Mouse (Mus musculus) kidney, adult 2 months (tissue): Measurements from ENCODE around the gene Man2a1. TPM values are rescaled to one million over a fixed set of nuclear protein-coding genes. Genes with fewer than 3 reads are reported as not detected.
A peak's percentile ranks its signal among the peaks of the same experiment; 100 is the strongest.

ENCODE experiments used
- DNase-seq: peaks from one replicate; pipeline ENCODE4 v3.0.0; 2021
- H3K27ac ChIP-seq: fragments of 200-500 bp; 2 replicates; pipeline ENCODE4 v1.5.1; 2012; ENCODE audit warnings: low read depth, low read length, control low read depth, inconsistent platforms; ENCODE audit not compliant: insufficient read depth
- H3K27me3 ChIP-seq: fragments of 200-500 bp; replicated peaks from 2 replicates; pipeline ENCODE4 v1.6.1; 2012; ENCODE audit warnings: mild to moderate bottlenecking, moderate library complexity, low read length, inconsistent platforms; ENCODE audit not compliant: control insufficient read depth, insufficient read depth
- H3K36me3 ChIP-seq: fragments of 200-500 bp; 2 replicates; pipeline ENCODE4 v1.6.1; 2012; ENCODE audit warnings: mild to moderate bottlenecking, moderate library complexity, low read length, inconsistent platforms; ENCODE audit not compliant: control insufficient read depth, insufficient read depth
- H3K4me1 ChIP-seq: fragments of 200-500 bp; 2 replicates; pipeline ENCODE4 v1.6.1; 2011; ENCODE audit warnings: low read length; ENCODE audit not compliant: control insufficient read depth, insufficient read depth
- H3K4me3 ChIP-seq: fragments of 200-500 bp; 2 replicates; pipeline ENCODE4 v1.5.1; 2011; ENCODE audit warnings: mild to moderate bottlenecking, low read depth, low read length, control low read depth; ENCODE audit not compliant: insufficient read depth
- CTCF ChIP-seq: fragments of 200-500 bp; conservative IDR thresholded peaks from 2 replicates; pipeline ENCODE4 v1.5.1; 2011; ENCODE audit warnings: low read depth, mild to moderate bottlenecking, control low read depth, low read length, moderate library complexity, mixed read lengths; ENCODE audit not compliant: insufficient read depth, insufficient read length
- POLR2A ChIP-seq: fragments of 200-500 bp; IDR thresholded peaks from one replicate; pipeline ENCODE4 v1.6.1; 2011; ENCODE audit warnings: low read depth, low read length, control low read depth
- WGBS: fragments of 180-500 bp; shearing (Covaris S2); methylation state at CpG from one replicate; pipeline ENCODE4 v1.1.7; 2018; 5-methylcytosine and 5-hydroxymethylcytosine counted together
- polyA plus RNA-seq: library from polyadenylated mRNA; depleted of rRNA; stranded (reverse); fragments of >200 nt; gene quantifications from 2 replicates; pipeline ENCODE4 v1.2.3, GENCODE M21; 2012

The Man2a1 gene
- polyA plus RNA-seq, 1 experiment = 27.3 TPM

DNA sequence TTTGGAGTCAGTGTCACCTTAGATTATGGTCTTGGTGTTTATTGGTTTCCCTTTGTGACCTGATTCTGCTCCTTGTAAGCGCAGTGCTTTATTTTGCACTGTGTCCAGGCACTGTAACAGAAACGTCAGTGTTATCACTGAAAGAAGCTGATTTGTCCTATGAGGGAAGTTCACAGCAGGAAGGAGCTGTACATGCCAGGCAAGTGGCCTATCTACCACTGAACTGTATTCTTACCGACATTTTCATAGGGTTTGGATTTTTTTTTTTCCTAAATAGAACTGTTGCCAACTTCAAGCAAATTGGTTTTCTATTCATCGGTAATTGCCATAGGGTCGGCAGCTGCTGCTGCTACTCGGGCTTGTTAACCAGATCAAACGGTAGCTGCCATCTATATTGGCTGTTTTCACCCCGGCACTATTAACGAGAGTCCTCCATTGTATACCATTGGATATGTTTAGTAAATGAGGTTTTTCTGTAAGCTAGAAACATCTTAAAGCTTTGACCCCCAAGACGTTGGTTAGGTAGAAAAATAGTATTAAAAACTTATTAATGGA lies 96.8 kb downstream of the Man2a1 start:
- Histone ChIP-seq H3K27me3 (no peaks in the 10 kb centered on the region), H3K36me3 (no peaks in the 10 kb centered on the region), H3K4me1 (no peaks in the 10 kb centered on the region), H3K27ac (no peak overlapping the region), H3K4me3 (no peak overlapping the region)
- DNase-seq = no peak
- no peak for TF ChIP-seq POLR2A
- TF ChIP-seq CTCF = no peak
- WGBS = 96% methylated on average over 10 of the region's 10 CpGs

- Histone ChIP-seq H3K27me3 (no peaks in the 10 kb centered on the region), H3K27ac (no peak overlapping the region), H3K36me3 (no peaks in the 10 kb centered on the region), H3K4me1 (no peaks in the 10 kb centered on the region), H3K4me3 (no peak overlapping the region)
- no peak for DNase-seq
- TF ChIP-seq POLR2A = no peak
- TF ChIP-seq CTCF = no peak
- WGBS = 76% methylated on average over 8 of the region's 8 CpGs
These were observed 98.0 kb downstream of the Man2a1 start for GRCm38 (mm10) chr17:64698516-64698915.

- Histone ChIP-seq H3K36me3 (no peaks in the 10 kb centered on the region), H3K4me1 (no peaks in the 10 kb centered on the region), H3K27me3 (no peaks in the 10 kb centered on the region), H3K27ac (no peak overlapping the region), H3K4me3 (no peak overlapping the region)
- DNase-seq = no peak
- TF ChIP-seq POLR2A = no peak
- no peak for TF ChIP-seq CTCF
- WGBS = 92% methylated on average over 4 of the region's 4 CpGs
These were observed 103.2 kb downstream of the Man2a1 start for GRCm38 (mm10) chr17:64703649-64704230.

DNA sequence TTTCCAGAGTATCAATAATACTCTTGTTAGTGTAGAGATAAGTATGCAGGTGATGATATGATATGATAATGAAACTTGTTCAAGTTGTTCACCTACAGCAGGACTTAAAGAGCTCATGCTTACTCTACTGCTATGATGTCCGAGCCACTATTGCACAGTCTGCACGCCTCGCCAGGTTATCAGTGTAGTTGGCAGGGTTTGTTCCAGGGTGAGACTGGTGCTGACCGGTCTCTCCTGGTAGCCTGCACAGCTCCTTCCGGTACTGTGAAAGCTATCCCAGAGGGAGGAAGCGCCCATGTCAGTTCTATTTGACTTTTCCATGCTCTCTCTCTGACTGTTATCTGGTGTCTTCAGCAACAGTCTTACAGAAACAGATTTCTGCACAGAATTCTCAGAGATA lies 107.0 kb downstream of the Man2a1 start:
- no peak for DNase-seq
- WGBS = 90% methylated on average over 6 of the region's 6 CpGs
- Histone ChIP-seq H3K27me3 (no peaks in the 10 kb centered on the region), H3K36me3 (no peaks in the 10 kb centered on the region; the same call in 1 of the 2 replicates), H3K4me3 (no peak overlapping the region), H3K4me1 (no peaks in the 10 kb centered on the region), H3K27ac (no peak overlapping the region)
- no peak for TF ChIP-seq CTCF
- TF ChIP-seq POLR2A = no peak

DNA sequence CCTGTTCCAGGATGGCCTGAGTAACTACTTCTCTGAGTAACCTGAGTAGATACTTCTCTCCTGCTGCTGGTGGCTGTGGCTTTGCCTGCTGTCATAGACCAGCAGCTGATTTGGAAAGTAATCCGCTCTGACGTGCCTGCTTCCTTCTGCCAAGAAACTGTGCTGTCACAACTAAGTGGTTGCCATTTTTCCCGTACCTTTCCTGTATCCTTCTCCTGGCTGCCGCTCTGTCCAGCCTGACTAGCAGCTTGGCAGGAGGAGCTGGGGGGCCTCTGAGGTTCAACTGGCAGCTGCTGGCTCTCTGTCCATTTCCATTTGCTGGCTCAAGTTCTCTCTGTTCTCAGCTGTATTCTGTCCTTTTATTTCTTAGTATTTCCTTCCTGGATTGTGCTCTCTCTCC lies 115.8 kb downstream of the Man2a1 start:
- 71% methylated on average over 4 of the region's 4 CpGs for WGBS
- H3K4me3 ChIP-seq = no peak overlapping the region

GRCm38 (mm10) chr17:64719760-64720159 lies 119.2 kb downstream of the Man2a1 start:
- TF ChIP-seq POLR2A = no peak
- no peak for TF ChIP-seq CTCF
- no peak for DNase-seq
- H3K4me3 ChIP-seq = no peak overlapping the region
- peaks cover 2% of the 10 kb centered on the region for H3K36me3 ChIP-seq
- no peaks in the 10 kb centered on the region for H3K27me3 ChIP-seq
- H3K27ac ChIP-seq = no peak overlapping the region
- WGBS = 66% methylated on average over 5 of the region's 5 CpGs
- H3K4me1 ChIP-seq = no peaks in the 10 kb centered on the region

More for the DNA sequence above, 115.8 kb downstream of the Man2a1 start:
- peak overlapping the region; percentile 13 for H3K27ac ChIP-seq
- DNase-seq = peak; percentile 51
- H3K36me3 ChIP-seq = peaks cover 6% of the 10 kb centered on the region
- no peaks in the 10 kb centered on the region for H3K27me3 ChIP-seq
- no peaks in the 10 kb centered on the region for H3K4me1 ChIP-seq
- TF ChIP-seq POLR2A (no peak), CTCF (no peak)

- Histone ChIP-seq H3K27me3 (no peaks in the 10 kb centered on the region), H3K27ac (no peak overlapping the region), H3K4me3 (no peak overlapping the region), H3K4me1 (no peaks in the 10 kb centered on the region), H3K36me3 (no peaks in the 10 kb centered on the region; the same call in none of the 2 replicates)
- WGBS = 74% methylated on average over 5 of the region's 5 CpGs
- DNase-seq = peak; percentile 43
- TF ChIP-seq POLR2A (no peak), CTCF (no peak)
These were observed 120.6 kb downstream of the Man2a1 start for GRCm38 (mm10) chr17:64721112-64721511.
